Mouse (Mus musculus): ENCODE measurements at regions not wholly inside any gene's neighbourhood (a gene's known extent, or its start where the extent isn't known, plus 50 kb on each side); places are given as distances from the start of the nearest gene placed in this dataset.

GRCm38 (mm10) chr15:52783940-52784339, 1100.8 kb upstream of the Gm7489 start:
- DNase-seq = no peak

DNA sequence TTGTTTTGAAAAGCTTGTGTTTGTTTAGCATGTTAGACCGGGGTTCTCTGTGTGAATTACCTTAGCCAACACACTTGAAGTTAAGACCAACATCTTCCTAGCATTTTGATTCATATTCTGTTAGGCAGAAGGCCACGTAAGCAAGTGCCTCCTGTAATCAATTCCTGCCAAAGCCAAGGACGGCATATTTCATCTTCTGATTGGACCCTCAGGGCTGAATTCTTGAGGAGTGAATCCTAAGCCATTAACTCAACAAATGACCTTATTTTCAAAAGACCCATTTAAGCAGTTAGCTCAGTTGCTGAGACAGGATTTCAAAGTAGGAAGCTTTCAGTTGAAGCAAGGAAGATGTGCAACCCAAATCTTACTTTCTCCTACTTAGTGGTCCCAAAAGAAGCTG, 1099.5 kb upstream of the Gm7489 start:
- DNase-seq = peak; percentile 7 to 13

GRCm38 (mm10) chr15:52785976-52786375, 1098.7 kb upstream of the Gm7489 start:
- peak in 1 of 2 experiments; percentile 22 for DNase-seq

DNA sequence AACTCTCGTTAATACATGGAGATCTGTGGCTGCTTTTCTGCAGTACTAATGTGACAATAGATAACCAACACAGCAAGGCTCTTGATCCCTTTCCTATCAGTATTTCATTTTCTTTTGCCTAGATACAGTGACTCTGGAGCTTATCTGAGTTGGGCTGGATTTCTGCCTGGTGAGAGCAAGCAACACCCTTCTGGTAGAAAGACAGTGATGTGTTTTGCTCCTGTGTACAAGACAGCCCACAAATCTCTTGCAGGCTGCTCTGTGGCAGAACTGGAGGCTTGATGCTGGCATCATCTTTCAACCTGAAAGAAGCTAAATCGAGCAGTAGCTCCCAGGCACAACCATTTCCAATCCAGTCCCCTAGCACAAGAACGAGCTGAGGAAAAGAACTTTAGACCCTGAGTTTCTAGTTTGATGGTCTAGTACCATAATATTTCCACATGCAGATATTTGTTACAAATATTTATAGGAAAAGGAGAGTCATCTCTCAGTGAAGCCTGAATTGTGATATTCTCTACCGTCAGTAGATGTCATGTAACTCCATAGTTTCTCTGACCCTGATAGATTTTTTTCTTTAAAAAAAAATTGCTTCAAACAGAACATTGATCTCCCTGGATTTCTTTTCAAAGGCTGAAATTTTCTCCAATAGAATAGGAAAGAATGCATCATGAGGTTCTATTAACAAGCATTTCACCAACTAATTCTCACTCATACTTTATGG, 1079.1 kb upstream of the Gm7489 start:
- no peak for DNase-seq

- DNase-seq = peak; percentile 10 to 31
These were observed 1076.1 kb upstream of the Gm7489 start for GRCm38 (mm10) chr15:52808622-52809021.

DNA sequence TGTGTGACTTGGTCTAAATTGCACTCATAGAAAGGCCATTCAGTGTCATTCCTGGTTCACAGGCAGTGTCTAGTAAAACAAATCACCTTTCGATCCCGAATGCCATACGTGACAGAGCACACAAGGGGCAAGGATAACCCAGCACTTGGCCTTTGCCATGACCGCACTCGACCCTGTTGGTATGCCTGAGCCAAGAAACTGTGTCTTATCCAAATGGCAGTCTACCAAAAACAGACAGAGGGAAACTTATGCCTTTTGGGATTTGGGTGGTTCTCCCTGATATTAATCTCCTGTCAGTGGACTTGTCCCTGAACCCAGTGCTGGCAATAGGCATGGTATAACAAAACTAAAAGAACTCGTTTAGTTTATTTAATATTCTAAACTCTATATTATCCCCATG, 1063.9 kb upstream of the Gm7489 start:
- DNase-seq = peak; percentile 29 to 57

DNA sequence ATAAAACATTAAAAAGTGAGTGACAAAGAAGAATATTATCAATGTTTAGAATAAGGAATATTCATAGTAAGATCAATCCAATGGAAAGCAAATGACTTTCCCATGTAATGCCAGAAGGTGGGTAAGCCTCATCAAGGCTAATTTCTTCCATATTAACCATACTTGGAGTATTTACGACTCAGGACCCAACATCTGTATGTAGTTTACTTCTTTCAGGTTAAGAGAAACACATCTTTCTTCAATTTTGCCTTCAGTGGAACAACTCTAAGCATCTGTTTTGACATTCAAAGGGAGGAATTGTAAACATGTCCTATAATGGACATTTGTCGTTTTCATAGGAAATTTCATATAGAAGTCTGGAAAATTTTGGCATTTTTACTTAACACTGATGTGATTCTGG, 1047.8 kb upstream of the Gm7489 start:
- DNase-seq = no peak

DNA sequence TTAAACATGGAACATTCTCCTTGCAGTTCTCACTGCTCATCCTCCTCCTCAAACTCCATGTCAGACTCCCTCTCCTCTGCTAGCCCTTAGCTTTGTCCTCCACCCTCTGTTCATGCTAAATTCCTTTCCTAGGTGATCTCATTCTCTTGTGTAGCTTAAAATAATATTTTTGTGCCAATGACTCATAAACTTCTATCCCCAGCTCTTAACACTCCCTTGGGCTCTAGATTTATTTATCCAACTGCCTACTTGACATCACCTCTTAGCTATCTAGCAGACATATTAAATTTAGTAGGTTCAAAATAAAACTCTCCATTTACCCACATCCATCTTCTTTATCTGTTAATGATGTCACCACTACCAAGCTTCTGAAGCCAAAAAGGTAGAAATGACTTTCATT, 1036.6 kb upstream of the Gm7489 start:
- no peak for DNase-seq

DNA sequence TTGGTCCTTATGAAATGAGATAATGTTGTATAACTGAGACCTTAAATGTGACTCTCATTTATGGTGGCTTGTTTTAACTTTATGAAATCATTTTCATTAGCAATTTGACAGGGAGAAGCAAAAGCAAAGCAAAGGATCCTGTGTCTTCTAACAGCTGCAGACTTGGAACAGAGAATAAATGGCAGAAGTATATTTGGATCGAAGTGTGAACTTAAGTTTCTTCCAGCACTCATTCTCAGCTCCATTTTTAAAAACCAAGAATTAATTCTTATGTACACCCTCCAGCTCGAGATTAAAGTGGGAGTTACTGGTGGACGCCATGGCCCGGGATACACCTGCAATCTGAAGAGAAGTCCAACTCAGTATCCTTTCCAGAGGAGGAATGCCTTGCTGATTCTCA, 1026.0 kb upstream of the Gm7489 start:
- no peak for DNase-seq

GRCm38 (mm10) chr15:52863494-52863893, 1021.2 kb upstream of the Gm7489 start:
- peak in 1 of 2 experiments; percentile 7 for DNase-seq

DNA sequence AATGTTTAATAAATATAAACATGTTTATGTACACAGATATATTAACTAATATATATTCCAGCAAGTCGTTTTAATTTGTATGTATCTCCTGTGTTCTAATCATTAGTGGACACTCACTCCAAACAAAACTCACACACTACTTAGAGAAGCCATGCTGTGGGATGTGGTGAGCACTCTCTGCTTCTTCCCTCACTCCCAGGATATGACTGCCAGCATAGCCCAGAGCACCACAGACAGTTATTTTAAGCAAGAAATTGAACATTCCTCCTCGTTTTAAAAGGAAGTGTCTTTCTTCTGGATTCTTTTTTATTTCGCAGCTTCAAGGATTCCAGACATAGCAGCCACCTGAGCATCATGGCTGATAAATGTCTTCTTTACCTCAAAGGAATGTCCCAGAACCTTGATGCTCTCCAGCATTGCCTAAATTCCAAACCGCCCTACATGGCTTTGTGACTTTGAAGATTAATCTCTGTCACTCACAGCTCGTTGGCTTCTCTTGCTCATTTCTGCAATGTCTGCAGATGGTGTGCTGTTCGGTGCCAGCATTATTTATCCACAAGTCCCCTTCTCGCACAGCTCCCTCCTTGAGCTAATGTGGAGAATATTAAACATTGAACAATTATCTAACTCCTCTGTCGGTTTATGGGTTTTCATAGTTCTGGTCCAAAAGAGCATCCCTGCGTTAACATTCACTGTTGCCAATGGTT, 992.3 kb upstream of the Gm7489 start:
- DNase-seq = no peak

- DNase-seq = peak; percentile 13 to 16
These were observed 986.6 kb upstream of the Gm7489 start for GRCm38 (mm10) chr15:52898107-52898506.

DNA sequence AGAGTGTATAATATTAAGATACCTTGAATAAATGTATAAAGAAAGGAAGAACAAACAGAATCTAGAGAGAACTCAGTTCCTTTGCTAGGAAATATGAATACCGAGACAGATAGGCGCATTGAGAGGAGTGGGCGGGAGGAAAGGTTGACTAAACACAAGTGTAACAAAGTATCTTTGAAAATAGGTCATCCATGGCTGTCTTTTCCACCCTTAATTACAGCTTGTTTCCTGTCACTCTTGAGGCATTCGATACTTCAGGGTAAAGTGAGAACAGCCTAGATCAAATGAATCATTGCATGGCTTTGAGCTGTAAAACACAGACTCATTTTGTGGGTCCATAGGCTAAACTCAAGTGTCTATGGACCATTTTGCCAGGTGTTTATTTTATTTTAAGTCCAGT, 985.3 kb upstream of the Gm7489 start:
- DNase-seq = no peak

- DNase-seq = no peak
These were observed 984.9 kb upstream of the Gm7489 start for GRCm38 (mm10) chr15:52899822-52900221.

DNA sequence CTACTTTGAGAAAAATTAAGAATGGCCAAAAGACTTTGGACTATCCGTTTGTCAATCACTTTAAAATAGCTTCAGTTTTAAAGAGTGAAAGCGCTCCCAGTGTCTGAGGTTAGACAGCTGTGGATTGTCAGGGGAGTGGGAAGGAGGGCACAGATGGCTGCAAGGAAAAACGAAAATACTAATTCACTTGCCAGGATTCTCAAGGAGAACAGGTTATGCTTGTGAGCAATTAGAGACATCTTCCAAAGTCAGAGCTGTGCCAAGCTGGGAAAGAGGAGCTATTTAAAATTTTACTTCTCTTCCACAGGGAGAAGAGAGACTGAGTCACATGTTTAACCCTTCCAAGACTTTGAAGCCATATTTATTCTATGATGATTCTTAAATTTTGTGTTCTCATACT, 979.5 kb upstream of the Gm7489 start:
- no peak for DNase-seq

- DNase-seq = no peak
These were observed 977.5 kb upstream of the Gm7489 start for GRCm38 (mm10) chr15:52907217-52907616.

DNA sequence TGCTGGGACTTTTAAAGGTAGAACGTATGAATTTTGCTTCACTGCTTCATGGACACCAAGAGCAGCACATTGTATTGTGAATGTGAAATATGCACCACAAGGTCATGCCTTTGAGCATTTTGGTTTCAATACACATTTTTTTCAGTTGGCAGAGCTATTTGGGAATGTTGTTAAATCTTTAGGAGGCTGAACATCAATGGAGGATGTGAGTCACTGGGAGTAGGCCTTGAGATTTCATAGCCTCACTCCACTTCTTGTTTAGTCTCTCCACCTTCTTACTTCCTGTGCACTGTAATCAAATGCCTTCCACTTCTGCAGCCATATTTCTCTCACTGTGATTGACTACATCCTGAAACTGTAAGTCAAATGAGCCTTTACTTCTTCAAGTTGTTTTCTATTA, 962.4 kb upstream of the Gm7489 start:
- no peak for DNase-seq

DNA sequence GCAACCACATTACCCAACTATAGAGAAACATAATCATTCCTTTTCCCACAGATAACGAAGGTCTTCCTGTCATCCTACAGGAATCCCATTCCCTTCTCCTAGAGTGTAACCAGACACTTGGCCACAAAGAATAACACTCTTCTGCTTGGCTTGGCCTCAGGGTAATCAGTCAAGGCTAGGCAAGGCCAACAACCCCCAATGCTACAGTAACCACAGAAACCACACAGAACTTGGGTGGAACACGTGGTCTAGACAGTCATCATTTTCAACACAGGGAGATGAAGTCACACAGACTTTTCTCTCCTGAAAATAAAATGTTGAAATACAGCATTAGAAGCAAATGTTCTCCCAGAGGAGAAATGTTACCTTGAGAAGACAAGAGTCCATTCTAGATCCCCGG, 956.3 kb upstream of the Gm7489 start:
- peak; percentile 54 to 67 for DNase-seq

- no peak for DNase-seq
These were observed 947.6 kb upstream of the Gm7489 start for GRCm38 (mm10) chr15:52937138-52937537.

DNA sequence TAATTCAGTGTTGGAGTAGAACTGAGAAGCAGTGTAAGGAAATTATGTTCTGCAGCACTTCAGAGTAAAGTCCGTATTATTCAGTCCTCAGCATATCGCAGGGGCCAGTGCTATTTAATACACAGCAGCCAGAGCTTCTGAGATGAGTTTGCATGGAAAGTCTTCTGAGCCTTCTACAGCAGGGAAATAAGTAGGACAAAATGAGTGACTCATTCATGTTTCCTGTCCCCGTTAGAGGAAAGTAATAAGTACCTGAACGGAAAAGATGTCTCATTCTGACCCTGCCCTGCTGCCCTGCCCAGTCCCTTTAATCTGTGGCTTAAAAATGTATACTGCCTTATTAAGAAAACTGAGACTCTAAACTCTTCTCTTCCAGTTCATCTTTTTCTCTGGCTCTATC, 940.1 kb upstream of the Gm7489 start:
- DNase-seq = no peak

DNA sequence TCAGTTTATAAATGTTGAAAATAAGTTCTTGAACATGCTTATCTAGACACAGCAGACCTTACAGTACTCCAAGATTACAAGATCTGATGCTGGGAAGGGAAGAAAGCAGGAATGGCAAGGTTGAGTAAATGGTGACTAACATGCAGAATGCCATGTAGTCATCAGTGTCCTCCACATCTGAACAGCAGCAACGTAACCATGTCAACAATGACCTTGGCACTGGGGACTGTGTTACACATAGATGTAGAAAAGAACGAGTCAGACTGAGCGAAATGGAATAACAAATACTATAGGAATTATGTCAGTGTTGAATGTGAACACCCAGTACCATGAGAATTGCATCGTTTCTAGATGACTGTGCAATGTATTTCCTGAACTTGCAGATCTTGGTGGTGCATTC, 936.5 kb upstream of the Gm7489 start:
- peak; percentile 47 to 52 for DNase-seq

DNA sequence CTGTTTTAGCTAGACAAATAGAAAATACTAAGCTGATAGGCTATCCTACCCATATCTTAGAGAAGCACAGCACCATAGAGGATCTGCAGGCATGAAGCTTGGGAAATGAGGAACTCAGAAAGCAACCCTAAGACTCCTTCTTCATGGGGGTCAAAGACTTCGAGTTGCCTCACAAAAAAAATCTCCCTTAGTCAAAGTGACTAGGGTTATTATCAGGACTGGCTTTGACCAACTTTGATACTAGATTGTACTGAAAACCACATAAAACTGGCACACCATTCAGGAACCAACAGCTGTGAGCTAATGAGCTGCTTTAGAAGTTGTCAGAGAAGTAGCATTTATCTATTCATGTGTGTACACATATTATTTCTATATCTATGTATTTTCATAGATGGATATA, 931.2 kb upstream of the Gm7489 start:
- no peak for DNase-seq

DNA sequence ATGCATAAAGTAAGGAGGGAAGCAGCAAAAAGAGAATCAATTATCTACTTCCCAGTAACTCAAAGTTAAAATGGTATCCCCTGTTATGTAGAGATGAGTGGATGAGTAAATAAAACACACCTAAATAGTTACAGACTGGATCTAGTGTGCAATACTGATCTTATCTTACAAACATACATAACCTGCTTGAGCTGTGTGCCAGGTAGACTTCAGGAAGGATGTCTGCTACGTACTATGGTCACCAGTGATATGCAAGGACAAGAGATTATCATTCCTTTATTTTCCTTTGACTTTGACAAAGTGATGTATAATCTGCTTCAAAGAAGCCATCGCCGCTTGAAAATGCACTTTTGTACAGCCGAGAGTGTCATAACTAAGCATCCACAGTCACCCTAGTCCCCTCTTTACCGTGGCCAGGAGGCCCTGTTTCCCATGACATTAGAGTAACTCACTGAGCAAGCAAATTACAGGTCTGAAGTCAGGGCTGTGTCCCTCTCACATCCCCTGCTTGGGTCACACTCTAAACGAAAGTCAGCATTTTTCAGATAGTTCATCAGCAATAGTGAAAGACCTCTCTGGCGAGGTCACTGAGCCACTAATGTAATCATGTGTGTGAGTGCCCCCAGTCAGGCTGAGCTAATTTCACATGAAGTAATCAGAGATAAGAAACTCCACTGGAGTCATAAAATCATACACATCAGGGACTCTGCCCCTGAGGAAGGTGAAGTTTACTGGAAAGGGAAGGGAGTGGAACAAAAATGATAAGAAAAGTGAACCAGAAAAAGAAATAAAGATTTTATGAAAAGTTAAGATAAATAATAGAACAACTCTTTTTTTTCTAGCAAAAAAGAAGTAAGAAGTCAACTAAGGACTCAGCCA, 929.8 kb upstream of the Gm7489 start:
- peak in 1 of 2 experiments; percentile 11 for DNase-seq

Data from adrenal gland, postnatal 36 days (tissue).